7 mouse cellular contexts compared by ENCODE assay signal in genomic region chr19:6993011-6993770, GRCm38 (mm10). TPM values are rescaled to one million over a fixed set of nuclear protein-coding genes. Genes with fewer than 3 reads are reported as not detected.
DNase-seq lines count a peak whose midpoint lies in the region; ATAC-seq and TF ChIP-seq lines count a peak whose summit lies in the region.

No protein-coding gene starts in this region.

- 0 out of 2 replicates have a peak overlapping the region, but pooled peaks have one; percentile 9 for H3K9ac ChIP-seq in lung, postnatal 0 days (replicated peaks; ENCODE audit: low read depth)
- H3K9ac ChIP-seq in forebrain, embryonic 11.5 days (ENCODE audit: low read length): peak overlapping the region; percentile 65
- peak overlapping the region; percentile 54 for H3K9ac ChIP-seq in limb, embryonic 11.5 days (ENCODE audit: low read length)

- intact Hi-C loops in left cerebral cortex, postnatal 10 days (cut with DNase I): no loop called here

- peak overlapping the region; percentile 48 for H3K4me3 ChIP-seq in lung, postnatal 0 days (ENCODE audit: low read depth, low read length)
- peak overlapping the region; percentile 52 for H3K4me3 ChIP-seq in forebrain, embryonic 11.5 days (ENCODE audit: low read depth, low read length)
- H3K4me3 ChIP-seq in limb, embryonic 11.5 days (ENCODE audit: low read depth, low read length): peak overlapping the region; percentile 45
- peak overlapping the region; percentile 88 for H3K4me3 ChIP-seq in small intestine, adult 2 months (ENCODE audit: low read depth, low read length)

- peak overlapping the region; percentile 93 for H3K4me2 ChIP-seq in lung, postnatal 0 days (replicated peaks; ENCODE audit: low read depth, low read length)
- H3K4me2 ChIP-seq in forebrain, embryonic 11.5 days (ENCODE audit: low read depth, low read length, severe bottlenecking): peak overlapping the region; percentile 94
- peak overlapping the region; percentile 95 for H3K4me2 ChIP-seq in limb, embryonic 11.5 days (ENCODE audit: low read depth, severe bottlenecking)

- no peak; the same call in 1 of the 2 replicates for TF ChIP-seq CTCF in lung, postnatal 0 days (IDR thresholded peaks at IDR 0.05)
- TF ChIP-seq CTCF in small intestine, adult 2 months (IDR thresholded peaks at IDR 0.05; ENCODE audit: extremely low read depth, insufficient read length, insufficient replicate concordance, low read depth, low read length): no peak

- H3K4me1 ChIP-seq in lung, postnatal 0 days (ENCODE audit: insufficient read depth, low read depth, low read length): peaks cover 21% of the 10 kb centered on the region; the same call in 1 of the 2 replicates
- peaks cover 18% of the 10 kb centered on the region for H3K4me1 ChIP-seq in forebrain, embryonic 11.5 days (replicated peaks; ENCODE audit: control insufficient read depth, insufficient read depth, low read length)
- H3K4me1 ChIP-seq in limb, embryonic 11.5 days (ENCODE audit: control insufficient read depth, insufficient read depth, low read length): peaks cover 21% of the 10 kb centered on the region
- H3K4me1 ChIP-seq in small intestine, adult 2 months (ENCODE audit: control insufficient read depth, insufficient read depth, insufficient read length, low read length): peaks cover 14% of the 10 kb centered on the region

- no peak for TF ChIP-seq POLR2A in small intestine, adult 2 months (IDR thresholded peaks at IDR 0.05; ENCODE audit: low read depth, low read length)

- H3K27me3 ChIP-seq in lung, postnatal 0 days (replicated peaks; ENCODE audit: insufficient read depth, low read length): no peaks in the 10 kb centered on the region
- no peaks in the 10 kb centered on the region for H3K27me3 ChIP-seq in forebrain, embryonic 11.5 days (ENCODE audit: control insufficient read depth, insufficient read depth, low read length)
- H3K27me3 ChIP-seq in limb, embryonic 11.5 days (ENCODE audit: control insufficient read depth, insufficient read depth, low read length): no peaks in the 10 kb centered on the region
- no peaks in the 10 kb centered on the region for H3K27me3 ChIP-seq in small intestine, adult 2 months (ENCODE audit: control insufficient read depth, insufficient read depth, low read length)

- WGBS in lung, postnatal 0 days: 62% methylated on average over 14 of the region's 14 CpGs
- 60% methylated on average over 14 of the region's 14 CpGs for WGBS in forebrain, embryonic 11.5 days
- 61% methylated on average over 14 of the region's 14 CpGs for WGBS in limb, embryonic 11.5 days
- 61% methylated on average over 14 of the region's 14 CpGs for WGBS in small intestine, adult 2 months

- DNase-seq in lung, postnatal 0 days (ENCODE audit: low spot score): no peak
- no peak for DNase-seq in lung, postnatal 14 days
- DNase-seq in forebrain, embryonic 11.5 days (ENCODE audit: low spot score): no peak
- DNase-seq in limb, embryonic 11.5 days (ENCODE audit: low spot score): no peak
- no peak for DNase-seq in left cerebral cortex, postnatal 10 days (ENCODE audit: extremely low spot score in 1 of 2, low spot score in 2 of 2)
- DNase-seq in embryo, embryonic 9.5 days (ENCODE audit: extremely low spot score): no peak

- H3K27ac ChIP-seq in lung, postnatal 0 days (ENCODE audit: low read length): peak overlapping the region; percentile 40; the same call in 1 of the 2 replicates
- H3K27ac ChIP-seq in forebrain, embryonic 11.5 days (ENCODE audit: low read depth, low read length): peak overlapping the region; percentile 62
- H3K27ac ChIP-seq in limb, embryonic 11.5 days (replicated peaks; ENCODE audit: low read depth, low read length): no peak overlapping the region
- peak overlapping the region; percentile 25; the same call in 1 of the 2 replicates for H3K27ac ChIP-seq in small intestine, adult 2 months (ENCODE audit: insufficient read depth, low read depth, low read length)

- no peaks in the 10 kb centered on the region for H3K9me3 ChIP-seq in lung, postnatal 0 days (ENCODE audit: low read length)
- no peaks in the 10 kb centered on the region for H3K9me3 ChIP-seq in forebrain, embryonic 11.5 days (ENCODE audit: control insufficient read depth, low read length)
- no peaks in the 10 kb centered on the region for H3K9me3 ChIP-seq in limb, embryonic 11.5 days (ENCODE audit: control insufficient read depth, low read length)

- no peaks in the 10 kb centered on the region for H3K36me3 ChIP-seq in lung, postnatal 0 days (ENCODE audit: insufficient read depth, low read length)
- H3K36me3 ChIP-seq in forebrain, embryonic 11.5 days (ENCODE audit: control insufficient read depth, insufficient read depth, low read length): no peaks in the 10 kb centered on the region
- H3K36me3 ChIP-seq in limb, embryonic 11.5 days (ENCODE audit: control insufficient read depth, insufficient read depth, low read length): peaks cover 2% of the 10 kb centered on the region; the same call in 1 of the 2 replicates
- H3K36me3 ChIP-seq in small intestine, adult 2 months (ENCODE audit: control insufficient read depth, insufficient read depth, low read length): no peaks in the 10 kb centered on the region

- TF ChIP-seq EP300 in lung, postnatal 0 days (IDR thresholded peaks at IDR 0.05): no peak

- ATAC-seq in lung, postnatal 0 days: no peak
- no peak for ATAC-seq in forebrain, embryonic 11.5 days (replicated peaks; ENCODE audit: low FRiP score)
- no peak for ATAC-seq in limb, embryonic 11.5 days (ENCODE audit: insufficient number of reproducible peaks, low FRiP score, low TSS enrichment, low read depth)

RNA-seq across cellular contexts. Expression of gene Dnajc4, which starts 0.8 kb away (rescaled TPM):
- polyA plus RNA-seq in lung, postnatal 0 days (2015; fragmentation: Nextera tagmentation; extraction: Ambion mirVana): 32.7 and 33.2 TPM in 2 replicates
- 14.5 and 18.8 TPM in 2 replicates for polyA plus RNA-seq in forebrain, embryonic 11.5 days (2014; fragmentation: Nextera tagmentation; extraction: Ambion mirVana)
- polyA plus RNA-seq in limb, embryonic 11.5 days (2014; fragmentation: Nextera tagmentation; extraction: Ambion mirVana): 15.0 and 20.7 TPM in 2 replicates
- polyA plus RNA-seq in small intestine, adult 2 months (2012; rRNA removed): 34.1 and 53.4 TPM in 2 replicates
- total RNA-seq in left cerebral cortex, postnatal 10 days (2021): 10 to 100 TPM; 15.8 to 19.4 TPM

RNA-seq across cellular contexts. Expression of gene Nudt22, which starts 2.7 kb away (rescaled TPM):
- polyA plus RNA-seq in lung, postnatal 0 days (2015; fragmentation: Nextera tagmentation; extraction: Ambion mirVana): 21.0 and 24.9 TPM in 2 replicates
- 13.5 and 14.6 TPM in 2 replicates for polyA plus RNA-seq in forebrain, embryonic 11.5 days (2014; fragmentation: Nextera tagmentation; extraction: Ambion mirVana)
- polyA plus RNA-seq in limb, embryonic 11.5 days (2014; fragmentation: Nextera tagmentation; extraction: Ambion mirVana): 18.3 and 22.3 TPM in 2 replicates
- 41.2 and 53.8 TPM in 2 replicates for polyA plus RNA-seq in small intestine, adult 2 months (2012; rRNA removed)
- total RNA-seq in left cerebral cortex, postnatal 10 days (2021): 1 to 10 TPM; 9.2 to 9.5 TPM

RNA-seq across cellular contexts. Expression of gene Trpt1, which starts 2.7 kb away (rescaled TPM):
- 11.0 and 11.5 TPM in 2 replicates for polyA plus RNA-seq in lung, postnatal 0 days (2015; fragmentation: Nextera tagmentation; extraction: Ambion mirVana)
- polyA plus RNA-seq in forebrain, embryonic 11.5 days (2014; fragmentation: Nextera tagmentation; extraction: Ambion mirVana): 12.8 and 14.9 TPM in 2 replicates
- polyA plus RNA-seq in limb, embryonic 11.5 days (2014; fragmentation: Nextera tagmentation; extraction: Ambion mirVana): 8.9 and 9.7 TPM in 2 replicates
- 5.2 and 7.7 TPM in 2 replicates for polyA plus RNA-seq in small intestine, adult 2 months (2012; rRNA removed)
- 10 to 100 TPM; 20.2 to 20.8 TPM for total RNA-seq in left cerebral cortex, postnatal 10 days (2021)

RNA-seq across cellular contexts. Expression of gene Vegfb, which starts 5.7 kb away (rescaled TPM):
- polyA plus RNA-seq in lung, postnatal 0 days (2015; fragmentation: Nextera tagmentation; extraction: Ambion mirVana): 27.1 and 28.1 TPM in 2 replicates
- polyA plus RNA-seq in forebrain, embryonic 11.5 days (2014; fragmentation: Nextera tagmentation; extraction: Ambion mirVana): 29.5 and 32.7 TPM in 2 replicates
- polyA plus RNA-seq in limb, embryonic 11.5 days (2014; fragmentation: Nextera tagmentation; extraction: Ambion mirVana): 37.1 and 38.7 TPM in 2 replicates
- polyA plus RNA-seq in small intestine, adult 2 months (2012; rRNA removed): 19.8 and 20.4 TPM in 2 replicates
- 10 to 100 TPM; 72.6 to 72.8 TPM for total RNA-seq in left cerebral cortex, postnatal 10 days (2021)

RNA-seq across cellular contexts. Expression of gene Fkbp2, which starts 12.9 kb away (rescaled TPM):
- 105 and 107 TPM in 2 replicates for polyA plus RNA-seq in lung, postnatal 0 days (2015; fragmentation: Nextera tagmentation; extraction: Ambion mirVana)
- 65.4 and 80.7 TPM in 2 replicates for polyA plus RNA-seq in forebrain, embryonic 11.5 days (2014; fragmentation: Nextera tagmentation; extraction: Ambion mirVana)
- 70.9 and 72.7 TPM in 2 replicates for polyA plus RNA-seq in limb, embryonic 11.5 days (2014; fragmentation: Nextera tagmentation; extraction: Ambion mirVana)
- polyA plus RNA-seq in small intestine, adult 2 months (2012; rRNA removed): 23.0 and 47.9 TPM in 2 replicates
- total RNA-seq in left cerebral cortex, postnatal 10 days (2021): 10 to 100 TPM; 65.3 to 65.5 TPM

Comparison
In these comparisons a context has a peak if more than half of its experiments do, and no peak if none do; other contexts are left out.
1. H3K9ac ChIP-seq: peak in every context shown above with its lines; median percentile 65 in forebrain, embryonic 11.5 days; 54 in limb, embryonic 11.5 days; 9 in lung, postnatal 0 days.